Mouse (Mus musculus): ENCODE results near the gene Adgrv1.
A peak's percentile ranks its signal among the peaks of the same experiment; 100 is the strongest.
"Not testable (repeated sequence)": the region's sequence is repeated elsewhere in the genome, so short reads cannot be mapped to it uniquely, and the experiment has no call there.

The Adgrv1 gene

GRCm38 (mm10) chr13:81627861-81628260 is 5.1 kb downstream of the Adgrv1 start:
- not testable (repeated sequence) for DNase-seq (ENCODE audit: low read depth, low spot score)

GRCm38 (mm10) chr13:81610349-81610748 is 22.6 kb downstream of the Adgrv1 start:
- no peak for DNase-seq (ENCODE audit: low read depth, low spot score)

GRCm38 (mm10) chr13:81606991-81607390 is 26.0 kb downstream of the Adgrv1 start:
- no peak for DNase-seq (ENCODE audit: low read depth, low spot score)

GRCm38 (mm10) chr13:81596910-81597607 is 35.9 kb downstream of the Adgrv1 start:
- DNase-seq (ENCODE audit: low read depth, low spot score): no peak

- no peak for DNase-seq (ENCODE audit: low read depth, low spot score)
Measured at GRCm38 (mm10) chr13:81578692-81579091, 54.3 kb downstream of the Adgrv1 start.

GRCm38 (mm10) chr13:81570241-81570821 is 62.6 kb downstream of the Adgrv1 start:
- DNase-seq (ENCODE audit: low read depth, low spot score): no peak

- no peak for DNase-seq (ENCODE audit: low read depth, low spot score)
Measured at GRCm38 (mm10) chr13:81550024-81550423, 82.9 kb downstream of the Adgrv1 start.

- no peak for DNase-seq (ENCODE audit: low read depth, low spot score)
Measured at GRCm38 (mm10) chr13:81534916-81535315, 98.0 kb downstream of the Adgrv1 start.

- DNase-seq (ENCODE audit: low read depth, low spot score): no peak
Measured at GRCm38 (mm10) chr13:81526687-81527086, 106.3 kb downstream of the Adgrv1 start.

GRCm38 (mm10) chr13:81510142-81510541 is 122.8 kb downstream of the Adgrv1 start:
- no peak for DNase-seq (ENCODE audit: low read depth, low spot score)

GRCm38 (mm10) chr13:81497035-81497434 is 135.9 kb downstream of the Adgrv1 start:
- no peak for DNase-seq (ENCODE audit: low read depth, low spot score)

- no peak for DNase-seq (ENCODE audit: low read depth, low spot score)
Measured at GRCm38 (mm10) chr13:81491971-81492370, 141.0 kb downstream of the Adgrv1 start.

- DNase-seq (ENCODE audit: low read depth, low spot score): no peak
Measured at GRCm38 (mm10) chr13:81486980-81487379, 146.0 kb downstream of the Adgrv1 start.

GRCm38 (mm10) chr13:81473750-81474149 is 159.2 kb downstream of the Adgrv1 start:
- DNase-seq (ENCODE audit: low read depth, low spot score): no peak

GRCm38 (mm10) chr13:81466661-81467060 is 166.3 kb downstream of the Adgrv1 start:
- no peak for DNase-seq (ENCODE audit: low read depth, low spot score)

- DNase-seq (ENCODE audit: low read depth, low spot score): no peak
Measured at GRCm38 (mm10) chr13:81465794-81466193, 167.2 kb downstream of the Adgrv1 start.

- DNase-seq (ENCODE audit: low read depth, low spot score): no peak
Measured at GRCm38 (mm10) chr13:81449630-81450029, 183.3 kb downstream of the Adgrv1 start.

- DNase-seq (ENCODE audit: low read depth, low spot score): no peak
Measured at GRCm38 (mm10) chr13:81449198-81449597, 183.8 kb downstream of the Adgrv1 start.

- no peak for DNase-seq (ENCODE audit: low read depth, low spot score)
Measured at GRCm38 (mm10) chr13:81441412-81441811, 191.5 kb downstream of the Adgrv1 start.

GRCm38 (mm10) chr13:81439390-81440025 is 193.4 kb downstream of the Adgrv1 start:
- peak; percentile 69 for DNase-seq (ENCODE audit: low read depth, low spot score)

GRCm38 (mm10) chr13:81437088-81437487 is 195.9 kb downstream of the Adgrv1 start:
- DNase-seq (ENCODE audit: low read depth, low spot score): no peak

- peak; percentile 67 for DNase-seq (ENCODE audit: low read depth, low spot score)
Measured at GRCm38 (mm10) chr13:81426896-81427755, 205.8 kb downstream of the Adgrv1 start.

All from ZHBTc4 (cell line).